Mouse (Mus musculus) layer of hippocampus, postnatal 10 days (tissue): ENCODE measurements at regions not wholly inside any gene's neighbourhood (a gene's known extent, or its start where the extent isn't known, plus 50 kb on each side); places are given as distances from the start of the nearest gene placed in this dataset.
A peak's percentile ranks its signal among the peaks of the same experiment; 100 is the strongest.

Experiments used
- DNase-seq, 2 experiments: peaks; one replicate each; pipeline ENCODE4 v3.0.0; 2021; ENCODE audit warnings: low spot score in 2 of 2

DNA sequence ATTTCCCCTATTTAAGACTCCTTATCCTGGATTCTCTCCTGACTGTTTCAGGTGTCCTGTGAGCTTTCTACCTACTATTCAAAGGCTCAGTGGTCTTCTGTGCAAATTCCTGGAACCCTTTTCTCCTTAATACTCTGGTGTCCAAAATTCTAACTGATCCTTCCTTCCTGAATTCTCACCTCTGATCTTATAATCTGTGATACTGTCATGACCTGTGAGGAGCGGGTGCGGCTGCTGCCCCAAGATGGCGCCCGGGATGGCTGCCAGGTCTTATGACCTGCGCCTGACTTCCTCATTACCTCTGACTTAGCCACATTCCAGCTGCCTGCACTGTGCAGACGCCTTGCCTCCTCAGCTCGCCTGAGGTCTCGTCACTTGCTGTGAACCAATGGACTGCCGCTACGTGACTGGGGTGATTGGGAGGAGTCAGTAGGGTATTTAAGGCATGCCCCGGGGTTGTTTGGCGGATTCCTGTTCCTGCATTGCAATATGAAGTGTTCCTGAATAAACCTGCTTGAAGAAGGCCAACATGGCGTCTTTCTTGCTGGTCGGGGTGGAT is 131.2 kb downstream of the Ptbp2 start:
- DNase-seq, result no peak

GRCm38 (mm10) chr3:119638633-119639032 is 145.6 kb downstream of the Ptbp2 start:
- no peak for DNase-seq

DNA sequence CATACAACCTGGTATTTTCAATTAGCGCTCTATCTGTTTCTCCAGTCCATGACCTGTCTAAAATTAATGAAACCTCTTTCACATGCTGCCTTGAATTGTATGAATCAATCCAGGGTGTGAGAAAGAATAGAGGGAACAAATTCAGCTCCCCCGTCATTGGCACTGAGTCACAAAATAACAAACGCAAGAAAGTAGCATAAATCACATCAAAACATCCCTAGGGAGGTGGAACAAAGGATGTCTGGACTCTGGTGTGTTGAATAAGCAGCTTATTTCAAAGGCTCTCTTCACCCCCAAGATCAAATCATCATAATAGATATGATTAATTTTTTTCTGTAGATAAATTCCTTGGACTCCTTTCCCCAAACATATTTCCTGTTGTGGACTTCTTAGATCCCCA is 148.6 kb downstream of the Ptbp2 start:
- DNase-seq, result no peak

DNA sequence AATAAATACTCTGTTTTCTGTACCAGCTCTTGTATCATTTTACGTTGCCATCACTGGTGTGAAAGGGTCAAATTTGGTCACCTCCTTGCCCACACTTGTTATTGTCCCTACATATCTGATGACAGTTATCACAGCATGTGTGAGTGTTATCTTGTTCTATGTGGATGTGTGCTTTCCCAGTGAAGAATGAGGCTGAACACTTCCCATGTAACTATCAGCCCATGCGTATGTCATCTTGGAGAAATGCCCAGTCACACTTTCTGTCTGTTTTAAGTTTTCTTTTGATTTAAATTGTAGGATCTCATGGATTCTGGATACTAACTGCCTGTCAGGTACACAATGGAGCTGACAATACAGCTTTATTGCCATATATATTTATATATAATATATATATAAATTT is 150.8 kb downstream of the Ptbp2 start:
- DNase-seq, result no peak

DNA sequence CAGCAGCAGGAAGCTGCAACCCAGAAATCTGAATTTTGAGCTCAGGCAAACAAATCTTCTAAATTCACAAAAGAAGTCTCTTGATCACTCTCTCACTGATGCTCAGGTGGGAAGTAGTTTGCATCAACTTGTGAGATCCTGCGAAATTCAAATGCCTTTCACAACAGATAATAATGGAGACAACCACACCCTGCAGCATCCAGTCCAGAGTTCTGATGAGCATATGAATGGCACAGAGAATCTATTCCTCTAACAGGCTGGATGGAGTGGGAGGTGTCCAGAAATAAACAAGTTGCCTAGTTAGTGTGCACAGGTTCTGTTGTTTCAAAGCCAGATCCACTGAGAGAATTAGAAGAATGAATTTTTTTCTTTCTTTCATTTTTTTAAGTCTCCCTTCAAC is 178.2 kb downstream of the Ptbp2 start:
- no peak for DNase-seq

GRCm38 (mm10) chr3:119588872-119589416 is 195.3 kb downstream of the Ptbp2 start:
- DNase-seq, result no peak

DNA sequence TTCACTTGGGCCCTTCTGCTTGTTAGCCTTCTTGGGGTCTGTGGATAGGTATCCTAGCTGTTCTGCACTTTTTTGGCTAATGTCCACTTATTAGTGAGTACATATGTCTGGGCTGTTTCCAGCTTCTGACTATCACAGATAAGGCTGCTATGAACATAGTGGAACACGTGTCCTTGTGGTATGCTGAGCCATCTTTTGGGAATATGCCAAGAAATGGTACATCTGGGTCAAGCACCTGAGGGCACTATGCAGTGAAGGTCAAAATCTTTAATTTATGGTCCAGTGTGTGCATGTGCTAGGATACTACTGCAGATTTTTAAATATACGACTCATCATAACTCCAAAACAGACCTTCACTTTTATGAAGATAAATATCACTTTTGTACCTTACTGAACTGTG is 196.3 kb downstream of the Ptbp2 start:
- no peak for DNase-seq

DNA sequence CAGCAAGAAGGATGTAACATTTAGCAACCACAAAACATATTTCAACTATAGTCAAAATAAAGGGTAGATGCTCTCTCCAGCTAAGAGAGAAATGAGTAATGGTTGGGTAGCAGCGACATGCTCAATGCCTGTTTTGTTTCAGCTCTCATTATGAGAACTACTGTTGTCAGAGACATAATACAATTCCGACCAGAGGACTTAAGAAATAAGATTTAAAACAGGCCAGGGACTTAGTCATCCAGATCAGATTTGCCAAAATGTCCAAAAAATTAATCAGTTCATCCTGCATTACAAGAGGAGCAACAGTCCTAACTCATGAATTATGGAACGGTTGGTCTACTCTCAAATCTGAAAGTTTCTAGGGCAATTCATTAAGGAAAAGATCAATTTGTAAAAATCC is 208.8 kb downstream of the Ptbp2 start:
- DNase-seq, result no peak

DNA sequence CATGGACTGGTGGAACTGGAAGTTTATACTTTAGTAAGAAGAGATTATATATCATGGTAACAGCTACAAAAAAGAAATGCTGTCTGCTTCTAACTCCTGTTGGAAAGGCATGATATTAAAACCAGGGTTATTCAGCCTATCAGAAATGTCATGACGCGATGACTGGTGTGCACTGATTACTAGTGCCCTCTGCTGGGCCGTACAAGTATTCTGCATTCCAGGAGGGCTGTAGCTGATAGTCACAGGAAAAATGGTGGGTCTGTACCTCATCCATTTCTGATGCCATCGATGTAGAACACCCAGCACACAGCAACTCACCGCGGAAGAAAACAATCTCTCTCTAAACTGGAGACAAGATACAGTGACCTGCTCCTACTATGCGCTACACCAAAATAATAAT is 246.4 kb downstream of the Ptbp2 start:
- DNase-seq, result no peak

DNA sequence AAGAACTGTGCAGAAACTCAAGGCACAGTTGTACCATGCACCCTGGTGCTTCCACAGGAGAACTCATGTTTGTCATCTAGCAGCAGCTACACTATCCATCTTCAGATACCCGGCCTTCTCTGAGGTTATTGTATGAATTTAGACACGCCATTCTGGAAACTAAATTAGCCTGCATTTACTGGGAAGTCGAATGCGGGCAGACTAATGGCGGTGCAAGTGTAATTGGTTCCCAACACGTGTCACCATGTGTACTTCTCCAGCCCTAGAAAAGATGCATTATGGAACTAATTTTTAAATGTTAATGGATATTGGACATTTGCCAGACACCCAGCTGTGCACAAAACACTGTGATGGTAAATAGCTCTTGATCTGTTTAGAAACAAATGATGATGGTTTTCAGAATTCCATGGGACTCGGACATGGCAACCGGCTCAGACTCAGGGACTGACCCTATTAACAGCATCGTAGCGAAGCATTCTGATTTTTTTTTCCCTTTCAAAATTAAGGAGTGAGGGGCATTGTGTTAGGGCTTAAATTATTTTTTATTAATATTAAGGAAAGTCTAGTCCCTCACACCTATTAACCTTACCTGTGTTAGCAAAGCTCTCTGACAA is 259.6 kb downstream of the Ptbp2 start:
- DNase-seq, result no peak

DNA sequence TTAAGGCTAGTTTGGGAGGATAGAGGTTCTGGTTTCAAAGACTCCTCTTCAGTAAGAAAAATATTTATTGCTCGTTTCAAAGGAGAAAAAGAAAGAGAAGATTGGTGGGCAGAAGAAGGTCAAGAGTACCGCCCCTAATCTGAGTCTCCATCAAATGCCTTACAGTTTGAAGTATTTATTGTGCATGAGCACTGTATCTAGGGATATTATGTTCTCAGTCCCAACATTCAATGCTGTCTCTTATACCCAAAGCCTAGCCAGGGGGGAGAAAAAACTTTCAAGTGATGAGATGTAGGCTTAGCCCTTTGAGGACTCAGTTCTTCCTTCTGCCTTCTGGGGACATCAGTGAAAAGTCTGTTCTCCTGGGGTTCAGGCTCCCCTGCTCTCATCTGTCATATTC is 271.7 kb downstream of the Ptbp2 start:
- no peak for DNase-seq

GRCm38 (mm10) chr3:119509132-119509531 is 275.1 kb downstream of the Ptbp2 start:
- no peak for DNase-seq

- no peak for DNase-seq
Measured at GRCm38 (mm10) chr3:119503471-119503972, 280.7 kb downstream of the Ptbp2 start.

GRCm38 (mm10) chr3:119498711-119499110 is 285.6 kb downstream of the Ptbp2 start:
- peak; percentile 70 to 75 for DNase-seq

DNA sequence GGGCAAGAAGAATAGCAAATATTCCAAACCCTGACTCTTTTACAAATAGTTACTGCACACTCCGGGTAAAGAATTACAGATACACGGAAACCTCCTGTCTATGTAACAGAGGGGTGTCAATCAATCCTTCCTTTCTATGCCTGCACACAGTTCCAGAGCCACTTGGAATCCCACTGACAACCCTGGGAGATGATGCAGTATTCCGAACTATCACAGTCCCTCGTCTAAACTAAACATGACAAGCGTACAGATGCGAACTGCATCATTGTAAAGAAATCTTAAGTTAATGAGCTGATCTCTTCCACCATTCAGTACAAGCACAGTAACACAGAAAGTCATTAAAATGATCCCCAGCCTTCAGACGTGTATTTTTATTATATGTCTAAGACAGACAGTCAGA is 286.4 kb downstream of the Ptbp2 start:
- no peak for DNase-seq

DNA sequence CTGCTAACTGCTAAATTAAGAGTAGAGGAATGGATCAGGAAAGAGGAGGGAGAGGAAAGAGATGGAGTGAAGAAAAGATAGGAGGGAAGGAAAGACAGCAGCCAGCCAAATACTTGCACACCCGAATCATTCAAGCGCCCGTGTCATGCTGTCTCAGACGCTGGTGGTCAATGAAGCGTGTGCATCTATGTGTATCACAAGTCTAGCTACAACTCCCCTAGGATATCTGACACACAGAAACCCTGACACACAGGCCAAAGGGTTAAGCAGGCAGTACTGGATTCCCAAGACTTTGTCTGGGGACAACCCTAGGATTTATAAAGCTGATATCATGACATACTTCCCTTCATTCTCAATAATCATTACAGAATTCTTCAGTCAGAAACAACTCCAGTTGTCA is 289.7 kb downstream of the Ptbp2 start:
- DNase-seq, result no peak

DNA sequence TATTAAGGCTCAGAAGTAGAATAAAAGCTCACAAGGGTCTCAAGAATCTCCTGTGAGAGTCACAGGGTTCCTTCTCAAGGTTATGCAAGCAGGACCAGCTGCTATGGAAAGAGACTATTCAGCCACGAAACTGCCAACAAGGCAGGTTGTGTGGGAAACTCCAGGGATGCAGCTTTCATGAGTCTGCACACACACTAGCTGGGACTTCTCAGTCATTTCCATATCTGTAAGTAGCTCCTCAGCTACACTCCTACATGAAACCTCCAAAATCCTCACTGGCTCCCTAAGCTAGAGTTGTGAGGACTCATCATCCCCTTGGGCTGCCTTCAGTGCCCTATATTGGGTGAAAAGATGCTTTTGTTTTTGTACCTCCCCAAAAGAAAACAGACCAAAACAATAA is 291.6 kb downstream of the Ptbp2 start:
- DNase-seq, result no peak

DNA sequence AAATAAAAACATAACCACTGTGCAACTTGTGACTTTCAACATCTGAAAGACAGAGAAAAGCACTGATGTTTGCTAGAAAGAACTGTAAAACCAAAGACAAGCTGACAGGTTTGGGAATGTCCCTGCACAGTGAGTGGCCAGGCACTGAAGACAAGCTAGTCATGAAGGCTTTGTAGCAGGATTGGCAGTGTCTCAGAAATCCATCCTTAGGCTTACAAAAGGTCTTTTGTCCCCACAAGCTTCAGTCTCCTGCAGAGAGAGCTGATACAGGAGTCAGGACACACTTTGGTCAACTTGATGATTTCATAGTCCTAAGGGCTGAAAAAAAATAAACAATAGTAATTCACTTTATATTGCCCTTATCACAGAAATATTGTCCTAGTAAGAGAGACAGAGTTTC is 294.9 kb downstream of the Ptbp2 start:
- no peak for DNase-seq
